Mouse (Mus musculus) ES-E14 (cell line): ENCODE data around the gene Ing3. TPM values are rescaled to one million over a fixed set of nuclear protein-coding genes. Genes with fewer than 3 reads are reported as not detected.

ENCODE experiments used
- DNase-seq: peaks from one replicate; pipeline ENCODE4 v3.0.0-alpha.2; 2013; ENCODE audit warnings: low read depth, low spot score
- H3K27ac ChIP-seq: 2 replicates; pipeline ENCODE4 v1.5.1; 2012; ENCODE audit warnings: low read depth, mild to moderate bottlenecking, low read length, moderate library complexity, mixed read lengths; ENCODE audit not compliant: poor library complexity, insufficient read depth, severe bottlenecking
- H3K36me3 ChIP-seq: 2 replicates; pipeline ENCODE4 v1.6.1; 2012; ENCODE audit warnings: mild to moderate bottlenecking, low read length, moderate library complexity, mixed read lengths; ENCODE audit not compliant: control insufficient read depth, poor library complexity, insufficient read depth, severe bottlenecking
- H3K4me1 ChIP-seq, 2 experiments: fragments of 150-350 bp in 1 of 2; sonication (generic) in 1 of 2; 2 replicates each; pipeline ENCODE4 v1.6.1; 2012; ENCODE audit warnings: low read length in 2 of 2, mild to moderate bottlenecking in 1 of 2, mixed read lengths in 1 of 2; ENCODE audit not compliant: control insufficient read depth in 2 of 2, insufficient read depth in 2 of 2, poor library complexity in 1 of 2
- H3K4me3 ChIP-seq, 2 experiments: fragments of 150-350 bp in 1 of 2; sonication (generic) in 1 of 2; 2 replicates each; pipeline ENCODE4 v1.5.1; 2012; ENCODE audit warnings: low read length in 2 of 2, low read depth in 1 of 2, mild to moderate bottlenecking in 1 of 2, mixed read lengths in 1 of 2; ENCODE audit not compliant: insufficient read depth in 1 of 2, poor library complexity in 1 of 2, severe bottlenecking in 1 of 2
- H3K9ac ChIP-seq: 2 replicates; pipeline ENCODE4 v1.6.1; 2012; ENCODE audit warnings: low read depth, mild to moderate bottlenecking, low read length, mixed read lengths; ENCODE audit not compliant: poor library complexity, insufficient read depth, severe bottlenecking
- H3K9me3 ChIP-seq: fragments of 150-350 bp; sonication (generic); 2 replicates; pipeline ENCODE4 v1.6.1; 2012; ENCODE audit warnings: low read depth, mild to moderate bottlenecking, low read length; ENCODE audit not compliant: control insufficient read depth, insufficient read depth
- CHD2 ChIP-seq: IDR thresholded peaks from 2 replicates; pipeline ENCODE4 v1.6.1; 2014; ENCODE audit warnings: mild to moderate bottlenecking, low read depth, low read length, inconsistent platforms
- HCFC1 ChIP-seq: IDR thresholded peaks from 2 replicates; pipeline ENCODE4 v1.6.1; 2012; ENCODE audit warnings: low read length, inconsistent platforms, borderline replicate concordance; ENCODE audit not compliant: insufficient read depth
- MAFK ChIP-seq: IDR thresholded peaks from 2 replicates; pipeline ENCODE4 v1.6.1; 2014; ENCODE audit warnings: mild to moderate bottlenecking, low read depth, low read length, inconsistent platforms; ENCODE audit not compliant: insufficient read depth
- ZC3H11A ChIP-seq: IDR thresholded peaks from 2 replicates; pipeline ENCODE4 v1.6.1; 2012; ENCODE audit warnings: low read depth, mild to moderate bottlenecking, inconsistent platforms, low read length, borderline replicate concordance
- ZNF384 ChIP-seq: IDR thresholded peaks from 2 replicates; pipeline ENCODE4 v1.6.1; 2012; ENCODE audit warnings: low read depth, low read length, inconsistent platforms
- in situ Hi-C, 2 experiments: fragments of 600-800 bp; cut with MboI; formaldehyde crosslinking; loops; one replicate each; pipeline ENCODE4 v1.15.1; 2025; ENCODE audit warnings: low sequenced_read_pairs in 2 of 2, inconsistent platforms in 1 of 2; ENCODE audit not compliant: unreplicated experiment in 2 of 2
- total RNA-seq: library from RNA; depleted of rRNA; stranded (reverse); fragments of 300-350 nt; gene quantifications from 2 replicates; pipeline ENCODE4 v1.2.3, GENCODE M21; 2012

Ing3 gene
- total RNA-seq, 1 experiment: 19.9 TPM

GRCm38 (mm10) chr6:21984990-21985731 is 35.8 kb downstream of the Ing3 start:
- DNase-seq: peak; percentile 81
- Histone ChIP-seq H3K9ac (no peak overlapping the region), H3K4me1 (peaks cover 0 to 6% of the 10 kb centered on the region in 2 experiments; a peak in 2 of 4 replicates), H3K36me3 (no peaks in the 10 kb centered on the region), H3K4me3 (peak overlapping the region; percentile 11 to 32; a peak in 1 of 4 replicates), H3K9me3 (no peaks in the 10 kb centered on the region), H3K27ac (no peak overlapping the region)
- TF ChIP-seq ZC3H11A: no peak
- no peak for TF ChIP-seq ZNF384
- no peak for TF ChIP-seq HCFC1
- TF ChIP-seq CHD2: no peak
- TF ChIP-seq MAFK: no peak
- in situ Hi-C loops: no loop called here

GRCm38 (mm10) chr6:21985732-21986540 is 36.6 kb downstream of the Ing3 start, which contains the start of gene Cped1:
Cped1 (plus strand) TSS chr6:21985916.
- no peak for TF ChIP-seq CHD2
- no peak for TF ChIP-seq ZC3H11A
- TF ChIP-seq HCFC1: no peak
- no peak for TF ChIP-seq MAFK
- no peak for TF ChIP-seq ZNF384
- Histone ChIP-seq H3K27ac (no peak within 1 kb of the TSS), H3K9ac (peak within 1 kb of the TSS; percentile 27; the same call in 1 of the 2 replicates), H3K4me1 (peaks cover 0 to 6% of the 10 kb centered on the region in 2 experiments; a peak in 2 of 4 replicates), H3K9me3 (no peaks in the 10 kb centered on the region), H3K4me3 (peak within 1 kb of the TSS; percentile 11 to 32), H3K36me3 (no peaks in the 10 kb centered on the region)
- in situ Hi-C loops: no loop called here
- no peak for DNase-seq

- TF ChIP-seq CHD2 (no peak), ZC3H11A (no peak)
- no peak for DNase-seq
- peak overlapping the region in 1 of 2 experiments; percentile 5; a peak in 1 of 4 replicates for H3K4me3 ChIP-seq
- in situ Hi-C loops: no loop called here
- no peak overlapping the region for H3K27ac ChIP-seq
- no peak overlapping the region for H3K9ac ChIP-seq
- H3K9me3 ChIP-seq: no peaks in the 10 kb centered on the region
- H3K36me3 ChIP-seq: no peaks in the 10 kb centered on the region
- H3K4me1 ChIP-seq: peaks cover 0 to 6% of the 10 kb centered on the region in 2 experiments; a peak in 2 of 4 replicates
Measured at GRCm38 (mm10) chr6:21986660-21987331, 37.4 kb downstream of the Ing3 start.

- TF ChIP-seq MAFK (no peak), ZC3H11A (no peak), ZNF384 (no peak), CHD2 (no peak), HCFC1 (no peak)
- in situ Hi-C loops: no loop called here
- H3K4me1 ChIP-seq: peaks cover 0 to 6% of the 10 kb centered on the region in 2 experiments; a peak in 2 of 4 replicates
- no peak overlapping the region for H3K27ac ChIP-seq
- no peaks in the 10 kb centered on the region for H3K36me3 ChIP-seq
- H3K9ac ChIP-seq: no peak overlapping the region
- no peak overlapping the region for H3K4me3 ChIP-seq
- H3K9me3 ChIP-seq: no peaks in the 10 kb centered on the region
- DNase-seq: no peak
Measured at GRCm38 (mm10) chr6:21987554-21987953, 38.2 kb downstream of the Ing3 start.
